Mouse (Mus musculus): ENCODE measurements around the gene Lsm12.
A peak's percentile ranks its signal among the peaks of the same experiment; 100 is the strongest.

The Lsm12 gene

DNA sequence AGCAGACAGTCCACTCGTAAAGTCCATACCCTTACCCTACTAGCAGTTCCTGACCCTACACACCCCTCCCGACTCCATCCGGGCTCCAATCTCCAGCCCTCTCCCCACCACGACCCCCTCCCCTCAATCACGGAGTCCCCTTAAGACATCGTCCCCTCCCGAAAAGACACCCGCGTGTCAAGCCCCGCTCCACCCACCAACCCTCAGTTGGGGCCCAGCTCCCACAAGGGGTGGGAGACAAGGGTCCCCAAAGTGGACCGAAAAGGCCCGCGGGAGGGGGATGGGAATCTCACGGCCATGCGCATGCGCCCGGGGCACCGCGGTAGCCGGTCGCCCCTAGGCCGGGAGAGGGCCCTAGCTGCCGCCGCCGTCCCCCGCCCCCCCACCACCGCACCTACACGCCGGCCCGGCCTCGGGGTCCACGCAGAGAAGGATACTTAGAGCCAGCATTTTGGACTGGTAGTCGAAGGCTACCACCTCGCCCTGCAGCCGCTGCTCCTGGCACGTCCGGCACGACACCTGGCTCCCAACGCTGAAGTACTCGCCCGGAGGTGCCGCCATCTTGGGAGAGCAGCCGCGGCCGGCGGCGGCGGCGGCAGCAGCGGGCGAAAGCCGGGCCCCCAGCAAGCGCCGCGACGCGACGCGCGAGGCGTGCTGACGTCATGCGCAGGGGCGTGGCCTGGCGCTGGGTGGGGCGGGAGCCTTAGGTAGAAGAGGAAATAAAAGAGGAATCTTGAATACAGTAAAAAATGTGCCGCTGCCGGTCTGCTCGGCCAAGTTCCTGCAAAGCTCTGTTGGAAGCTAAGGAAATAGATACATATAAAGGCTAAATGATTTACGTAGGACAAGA is at the start of gene Lsm12:
Lsm12 (minus strand) TSS at position 651 of the 850 bp plus-strand sequence.
- peak; percentile 99 for DNase-seq

- peak; percentile 99 for DNase-seq
Observed at GRCm38 (mm10) chr11:102230006-102230741, 45.1 kb upstream of the Lsm12 start, which contains the start of gene Hdac5. Gene Hdac5 (minus strand): TSS chr11:102230166.

DNA sequence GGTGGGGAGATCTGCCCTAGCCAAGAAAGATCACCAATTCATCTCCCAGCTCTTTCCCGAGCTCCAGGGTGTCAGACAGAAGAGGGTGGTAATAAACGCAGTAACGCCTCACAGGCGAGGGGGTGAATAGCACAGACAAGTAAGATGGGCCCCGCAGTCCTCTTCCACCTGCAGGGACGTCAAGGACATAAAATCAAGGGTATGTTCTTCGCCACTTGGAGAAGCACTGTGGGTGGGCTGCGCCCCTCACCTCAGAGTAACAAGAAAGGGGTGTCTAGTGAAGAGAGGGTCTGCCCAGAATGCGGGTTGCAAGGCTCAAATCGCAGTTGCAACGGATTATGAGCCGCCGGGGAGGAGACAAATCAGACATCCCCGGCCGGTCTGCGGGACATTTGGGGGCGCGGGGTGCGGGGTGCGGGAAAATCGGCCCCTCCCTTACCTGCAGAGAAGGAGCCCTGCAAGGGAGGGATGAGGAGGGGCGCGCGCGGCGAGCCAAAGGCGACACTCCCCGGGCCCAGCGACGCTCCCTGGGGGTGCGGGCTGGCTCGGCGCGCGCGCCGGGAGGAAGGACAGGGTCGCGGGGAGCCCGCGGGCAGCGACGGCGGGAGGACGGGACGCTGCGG is 44.3 kb upstream of the Lsm12 start:
- DNase-seq, result peak in 1 of 2 experiments; percentile 61

DNA sequence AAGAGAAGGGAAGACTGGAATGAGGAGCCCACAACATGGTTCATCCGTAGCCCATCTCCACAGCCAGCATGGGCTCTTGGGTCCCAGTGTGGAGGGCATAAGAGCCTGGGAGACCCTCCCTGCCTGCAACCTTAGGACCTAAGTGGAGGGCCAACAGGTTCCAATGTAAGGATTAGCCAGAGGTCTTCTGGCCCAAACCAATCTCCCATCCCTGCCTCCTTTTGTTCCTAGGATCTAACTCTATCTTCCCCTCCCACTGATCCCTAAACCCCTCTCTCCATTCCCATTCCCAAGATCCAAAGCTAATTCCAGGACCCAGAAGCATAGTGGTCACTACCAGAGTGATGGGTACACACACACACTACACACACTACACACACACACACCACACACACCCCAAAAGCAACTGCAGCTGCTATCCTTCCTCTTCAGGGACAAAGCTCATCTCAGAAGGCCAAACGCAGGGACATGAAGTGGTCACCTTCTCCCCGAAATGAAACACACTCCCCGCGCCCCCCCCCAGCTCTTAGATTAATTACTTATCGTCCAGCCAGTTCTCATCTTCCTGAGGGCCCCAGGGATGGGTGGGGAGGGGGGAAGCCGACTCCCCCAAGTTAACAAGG is 43.7 kb upstream of the Lsm12 start:
- no peak for DNase-seq

DNA sequence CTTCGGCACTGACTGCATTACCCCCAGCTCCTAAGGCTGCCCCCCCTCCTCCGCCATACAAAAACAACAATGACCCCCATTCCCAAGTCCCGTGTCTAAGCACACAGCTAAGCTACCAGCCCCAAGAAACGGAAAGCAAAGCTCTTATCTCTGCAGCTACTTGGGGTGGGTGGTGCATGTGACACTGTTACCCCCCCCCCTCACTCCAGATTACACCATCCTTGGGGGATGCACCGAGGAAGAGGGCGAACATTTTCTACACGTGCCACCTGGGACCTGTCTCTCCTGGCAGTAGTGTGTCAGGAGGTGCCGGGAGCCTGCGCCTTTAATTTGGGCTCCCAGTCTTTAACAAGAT is 43.1 kb upstream of the Lsm12 start:
- no peak for DNase-seq

DNA sequence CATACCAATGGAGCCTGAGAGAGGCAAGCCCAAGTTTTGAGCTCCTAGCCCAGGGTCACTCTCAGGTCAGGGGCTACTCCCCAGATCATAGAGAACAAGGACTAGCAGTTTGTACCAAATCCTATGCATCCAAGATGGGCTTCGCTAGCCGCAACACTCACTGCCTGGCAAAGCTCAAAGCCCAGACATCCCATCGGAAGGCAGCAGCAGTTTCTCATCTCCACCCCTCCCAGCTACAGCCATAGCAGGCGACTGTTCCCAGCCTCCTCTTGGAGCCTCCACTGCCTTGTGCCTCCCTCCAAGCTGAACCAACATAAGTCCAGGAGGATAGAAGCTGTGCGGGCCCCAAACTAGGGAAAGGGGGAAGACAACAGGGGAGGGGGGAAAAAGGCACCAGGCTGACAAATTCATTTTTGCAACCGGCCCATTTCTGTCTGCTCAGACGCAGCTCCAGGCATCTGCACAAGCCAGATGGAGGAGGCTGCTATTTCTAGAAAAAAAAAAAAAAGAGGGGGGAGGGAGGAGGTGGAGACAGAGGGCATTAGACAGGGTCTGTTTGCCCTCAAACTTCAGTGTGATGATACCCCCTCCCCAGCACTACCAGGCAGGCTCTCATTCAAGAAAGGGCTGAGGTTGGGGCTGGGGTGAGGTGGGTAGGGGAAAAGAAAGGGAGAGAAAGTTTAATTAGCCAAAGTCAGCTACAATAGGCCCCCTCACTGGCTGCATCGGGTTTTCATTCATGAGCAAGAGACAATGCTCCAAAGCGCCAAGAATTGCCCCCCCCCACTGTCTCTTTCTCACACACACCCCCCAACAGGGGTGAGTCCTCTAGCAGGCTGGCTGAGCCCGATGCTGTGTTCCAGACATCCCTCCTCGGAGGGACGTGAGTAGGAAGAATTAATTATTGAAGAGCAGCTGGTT is 42.4 kb upstream of the Lsm12 start:
- DNase-seq, result peak; percentile 56 to 58

DNA sequence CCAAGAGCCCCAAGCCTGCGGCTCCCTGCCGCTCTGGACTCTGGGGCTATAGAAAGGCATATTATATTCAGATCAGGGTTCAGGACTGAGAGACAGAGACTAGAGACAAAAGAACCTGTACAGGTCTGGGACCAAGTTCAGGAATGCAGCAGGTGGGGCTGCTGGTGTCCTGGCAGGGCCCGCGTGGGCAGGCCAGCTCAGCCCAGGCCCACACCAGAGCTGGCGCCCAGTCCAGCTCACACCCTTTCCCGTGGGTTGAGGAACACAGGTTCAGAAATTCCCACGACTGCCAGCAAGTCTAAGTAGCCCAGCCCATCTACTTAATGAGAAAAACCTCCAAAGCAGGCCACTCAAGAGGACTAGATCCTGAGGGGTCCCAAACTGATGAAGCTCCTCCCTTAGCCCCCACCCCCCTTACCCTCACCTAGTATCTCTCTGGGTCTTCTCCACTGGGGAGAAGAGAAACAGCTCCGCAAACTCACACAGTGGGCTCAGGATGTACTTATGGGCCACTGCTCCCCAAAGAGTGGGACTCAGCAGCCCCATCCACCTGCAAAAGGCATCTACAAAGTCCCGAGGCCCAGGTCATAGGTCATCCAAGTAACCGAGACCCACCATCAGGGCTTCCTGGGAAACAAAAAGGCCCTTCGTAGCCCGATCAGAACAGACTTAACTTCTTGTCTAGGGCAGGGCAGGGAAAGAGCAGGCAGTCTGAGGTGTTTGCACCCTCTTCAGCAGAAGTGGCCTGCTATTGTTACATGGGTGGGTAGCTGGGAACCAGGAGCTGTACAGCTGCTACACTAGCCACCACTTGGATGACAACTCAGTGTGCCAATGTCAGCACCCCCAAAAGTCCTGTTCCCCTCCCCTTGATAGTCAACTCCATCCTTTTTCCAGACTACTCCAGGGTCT is 41.2 kb upstream of the Lsm12 start:
- DNase-seq, result no peak

DNA sequence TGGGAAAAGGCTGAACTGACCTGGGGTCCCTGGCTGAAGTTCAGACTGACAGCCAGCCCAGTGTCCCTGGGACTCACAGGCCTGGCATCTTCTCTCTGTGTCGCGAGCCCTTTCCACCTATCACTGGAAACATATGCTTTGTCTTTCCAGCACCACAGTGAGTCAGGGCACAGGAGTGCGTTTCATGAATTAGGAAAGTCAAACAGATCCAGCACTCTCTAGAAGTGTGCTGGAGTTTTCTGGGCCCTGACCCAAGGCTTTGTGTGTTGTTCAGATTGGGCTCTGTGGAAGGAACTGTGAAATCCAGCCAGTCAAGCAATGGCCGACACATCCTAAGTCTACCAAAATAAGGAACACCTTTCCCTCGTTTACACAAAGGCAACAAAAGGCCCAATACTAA is 40.1 kb upstream of the Lsm12 start:
- no peak for DNase-seq

DNA sequence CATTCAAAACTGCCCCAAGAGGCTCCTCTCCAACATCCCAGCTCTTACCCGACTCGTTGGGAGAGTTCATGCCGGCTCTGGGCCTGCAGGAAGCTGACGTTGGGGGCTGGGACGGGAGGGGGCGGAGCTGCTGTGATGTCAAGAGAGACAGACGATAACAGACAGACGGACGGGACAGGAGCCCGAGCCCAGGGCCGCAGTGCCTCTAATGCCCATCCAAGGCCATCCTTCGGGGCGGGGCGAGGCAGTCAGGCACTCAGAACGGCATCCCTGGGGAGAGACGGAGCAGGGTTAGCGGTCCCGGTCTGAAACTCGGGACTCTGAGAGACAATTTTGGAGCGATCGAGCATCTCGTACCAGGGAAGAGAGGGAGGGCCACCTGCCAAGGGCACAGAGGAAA is 39.6 kb upstream of the Lsm12 start:
- DNase-seq, result peak; percentile 64 to 67

DNA sequence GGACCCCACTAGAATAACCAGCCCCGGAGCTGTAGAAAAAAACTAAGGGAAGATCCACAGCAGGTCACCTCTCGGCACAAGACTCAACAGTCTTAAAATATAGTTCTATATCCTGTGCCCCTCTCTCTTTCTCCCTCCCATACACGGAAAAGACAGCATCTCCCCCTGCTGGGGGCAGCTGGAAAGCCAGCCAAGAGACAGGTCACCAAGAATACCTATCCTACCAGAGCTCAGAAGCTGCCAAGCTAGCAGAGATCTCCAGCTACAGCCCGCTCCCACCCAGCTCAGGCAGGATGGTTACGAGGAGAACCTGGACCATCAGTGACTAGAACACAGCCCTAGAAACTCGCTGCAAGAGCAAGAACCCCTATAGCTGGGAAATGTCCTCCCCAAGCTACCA is 38.1 kb upstream of the Lsm12 start:
- peak; percentile 67 to 73 for DNase-seq

DNA sequence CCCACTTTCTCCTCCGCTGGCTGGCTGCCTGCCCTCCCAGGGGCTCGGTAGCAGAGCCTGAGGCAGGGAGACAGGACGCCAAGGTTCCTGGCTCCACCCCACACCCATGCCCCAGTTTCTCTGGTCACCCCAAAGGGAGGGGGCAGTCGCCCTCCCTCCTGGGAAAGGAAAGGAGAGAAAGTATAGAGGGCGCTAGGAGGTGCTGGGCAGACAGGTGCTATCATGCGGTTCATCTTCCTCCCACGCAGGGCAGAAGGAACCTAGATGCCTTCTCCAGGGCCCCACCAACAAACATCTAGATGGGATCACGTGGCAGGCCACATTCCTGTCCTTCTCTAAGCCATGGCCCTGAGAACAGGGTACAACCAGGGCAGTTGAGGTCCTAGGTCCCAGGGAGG is 36.9 kb upstream of the Lsm12 start:
- DNase-seq, result peak in 1 of 2 experiments; percentile 55

DNA sequence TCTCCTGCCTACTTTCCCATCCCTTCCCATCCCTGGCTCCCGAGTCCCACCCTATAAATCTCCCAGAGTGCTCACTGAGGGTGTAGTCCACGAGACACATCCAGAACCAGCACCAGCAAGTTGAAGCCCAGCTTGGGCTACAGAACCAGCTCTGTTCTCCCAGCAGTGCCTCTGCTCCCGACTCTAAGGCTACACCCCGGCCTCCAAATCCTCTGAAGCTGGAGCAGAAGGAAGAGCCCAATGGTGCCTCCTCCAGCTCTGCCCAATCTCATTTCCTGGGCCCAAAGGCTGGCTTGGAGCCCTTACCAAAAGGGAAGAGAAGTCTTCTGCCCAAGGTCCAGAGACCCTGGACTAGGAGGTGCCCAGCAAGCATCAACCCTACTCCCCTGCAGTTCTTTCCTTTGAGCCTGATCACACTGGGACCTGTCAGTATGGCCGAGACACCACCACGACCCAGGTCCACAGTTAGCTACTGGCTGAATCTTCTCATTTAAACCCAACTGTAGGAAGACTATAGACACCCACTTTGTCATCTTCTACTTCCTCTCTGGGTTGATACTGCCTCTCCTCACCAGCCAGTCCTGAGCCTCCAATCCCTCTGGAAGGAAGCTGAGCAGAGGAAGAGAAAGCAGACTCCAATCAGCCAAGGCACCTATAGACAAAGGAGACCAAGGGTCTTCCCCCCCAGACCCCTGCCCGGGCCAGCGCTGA is 36.3 kb upstream of the Lsm12 start:
- no peak for DNase-seq

GRCm38 (mm10) chr11:102220451-102220850 is 35.4 kb upstream of the Lsm12 start:
- DNase-seq, result peak in 1 of 2 experiments; percentile 52

DNA sequence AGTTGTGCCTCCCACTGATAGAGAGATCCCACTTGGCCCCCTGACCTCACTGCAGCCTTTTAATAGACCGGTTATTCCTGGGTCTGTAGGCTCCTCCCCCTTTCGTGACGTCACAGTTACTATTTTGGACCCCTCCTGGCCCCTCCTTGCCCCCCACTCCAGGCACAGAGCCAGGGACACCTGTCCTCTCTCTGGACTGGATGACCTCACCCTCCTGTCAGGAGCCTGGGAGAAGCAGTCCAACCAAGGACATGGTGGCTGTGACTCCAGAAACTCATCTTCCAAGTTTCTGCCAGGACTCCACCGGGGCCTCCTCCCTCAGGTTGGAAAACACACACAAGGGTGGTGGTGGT is 34.9 kb upstream of the Lsm12 start:
- DNase-seq, result peak; percentile 71 to 75

DNA sequence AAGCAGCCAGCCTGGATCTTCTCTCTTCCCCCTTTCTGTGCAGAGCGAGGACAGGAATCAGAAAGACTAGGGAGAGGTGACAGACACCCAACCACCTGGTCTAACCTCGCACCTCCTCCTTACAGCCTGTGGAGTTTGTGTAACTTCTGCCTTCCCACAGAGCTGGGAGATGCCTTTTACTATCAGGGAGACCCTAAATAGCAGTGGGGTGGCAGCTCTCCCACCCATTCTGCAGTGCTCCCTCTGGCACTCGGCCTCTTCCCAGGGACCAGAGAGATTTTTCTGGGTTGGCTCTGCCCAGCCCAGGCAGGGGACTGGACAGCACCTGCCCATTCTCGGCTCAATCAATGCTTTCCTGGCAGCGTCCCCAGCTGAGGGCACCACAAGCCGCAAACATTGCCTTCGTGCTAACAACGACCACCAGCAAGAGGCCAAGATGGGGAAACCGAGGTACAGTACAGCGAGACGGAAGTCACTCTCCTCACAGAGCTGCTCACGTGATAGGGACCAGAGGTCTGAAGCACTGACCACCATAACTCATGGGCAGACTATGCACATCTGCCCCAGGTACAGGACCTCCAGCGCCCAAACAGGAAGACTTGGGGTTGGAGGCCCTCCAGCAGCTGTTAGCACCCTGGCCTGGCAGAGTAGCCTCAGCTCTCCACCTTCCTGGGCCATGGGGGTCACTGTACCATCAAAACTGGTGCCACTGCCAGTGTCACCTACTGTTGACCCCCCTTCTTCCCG is 34.3 kb upstream of the Lsm12 start:
- peak; percentile 67 to 74 for DNase-seq

- peak; percentile 92 to 95 for DNase-seq
Observed at GRCm38 (mm10) chr11:102218783-102219182, 33.7 kb upstream of the Lsm12 start.

GRCm38 (mm10) chr11:102217876-102218430 is 32.9 kb upstream of the Lsm12 start:
- no peak for DNase-seq

- DNase-seq, result peak; percentile 59 to 66
Observed at GRCm38 (mm10) chr11:102217396-102217795, 32.3 kb upstream of the Lsm12 start.

DNA sequence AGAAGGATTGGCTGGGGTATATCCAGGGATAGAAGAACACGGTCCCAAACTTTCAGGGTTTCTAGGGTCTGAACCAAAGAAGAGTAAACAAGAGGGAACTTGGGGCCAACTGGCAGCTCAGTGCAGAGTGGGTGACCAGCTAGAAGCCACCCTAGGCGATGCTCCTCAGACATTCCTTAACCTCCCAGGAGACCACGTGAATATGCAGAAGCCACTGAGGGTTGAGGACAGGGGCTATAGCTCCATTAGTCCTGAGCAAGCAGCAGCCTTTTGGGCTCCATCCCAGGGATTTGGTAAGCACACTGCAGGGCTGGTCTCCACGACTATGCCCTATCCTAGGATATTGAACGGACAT is 31.8 kb upstream of the Lsm12 start:
- no peak for DNase-seq
